9 mouse cellular contexts compared by ENCODE assay signal in genomic region chr10:93548991-93549390, GRCm38 (mm10). TPM values are rescaled to one million over a fixed set of nuclear protein-coding genes. Genes with fewer than 3 reads are reported as not detected.
DNase-seq lines count a peak whose midpoint lies in the region; ATAC-seq lines count a peak whose summit lies in the region.
"Had no signal": no experiment of that assay in that cellular context is flagged by ENCODE, and none has a peak within 500 bp of the region (broad histone marks: within the 10 kb centered on the region; RNA-seq: fewer than 3 reads in every experiment).

No protein-coding gene starts in this region.

- H3K9me3 ChIP-seq in liver, embryonic 16.5 days (replicated peaks; ENCODE audit: control insufficient read depth, low read length) = no peaks in the 10 kb centered on the region
- no peaks in the 10 kb centered on the region for H3K9me3 ChIP-seq in neural tube, embryonic 15.5 days (replicated peaks)
- H3K9me3 ChIP-seq: hindbrain, embryonic 15.5 days had no signal

- no peak overlapping the region for H3K4me3 ChIP-seq in liver, embryonic 16.5 days (ENCODE audit: low read depth, low read length)
- H3K4me3 ChIP-seq in neural tube, embryonic 15.5 days (replicated peaks) = no peak overlapping the region
- H3K4me3 ChIP-seq: hindbrain, embryonic 15.5 days had no signal

- H3K4me2 ChIP-seq in liver, embryonic 16.5 days (ENCODE audit: low read depth, low read length) = no peak overlapping the region
- H3K4me2 ChIP-seq in neural tube, embryonic 15.5 days = no peak overlapping the region
- H3K4me2 ChIP-seq: hindbrain, embryonic 15.5 days had no signal

- H3K27ac ChIP-seq in liver, embryonic 16.5 days (ENCODE audit: low read length) = no peak overlapping the region
- no peak overlapping the region for H3K27ac ChIP-seq in neural tube, embryonic 15.5 days (replicated peaks)
- H3K27ac ChIP-seq: hindbrain, embryonic 15.5 days had no signal

- ATAC-seq in CD4-positive, CD25-positive, alpha-beta regulatory T cell, adult 4 months = peak; percentile 100
- ATAC-seq in granulocyte monocyte progenitor cell, adult 5-6 weeks (replicated peaks; ENCODE audit: poor library complexity, severe bottlenecking) = peak; percentile 98
- peak; percentile 39; the same call in 1 of the 2 replicates for ATAC-seq in liver, embryonic 16.5 days (ENCODE audit: low read depth)
- 0 out of 2 replicates have a peak, but pooled peaks have one; percentile 65 for ATAC-seq in neural tube, embryonic 15.5 days (ENCODE audit: low FRiP score)

- 8% methylated on average over 7 of the region's 7 CpGs for WGBS in liver, embryonic 16.5 days (ENCODE audit: insufficient replicate concordance)
- WGBS in neural tube, embryonic 15.5 days = 14% methylated on average over 7 of the region's 7 CpGs

- DNase-seq in adrenal gland, postnatal 10 days = peak; percentile 82
- peak; percentile 61 for DNase-seq in embryo, embryonic 11.5 days (ENCODE audit: low read depth, low spot score)
- peak; percentile 89 for DNase-seq in kidney, postnatal 10 days
- DNase-seq in thymus, adult 18-20 months = peak; percentile 37 to 49

- H3K9ac ChIP-seq in liver, embryonic 16.5 days (ENCODE audit: low read depth, low read length) = no peak overlapping the region
- no peak overlapping the region for H3K9ac ChIP-seq in neural tube, embryonic 15.5 days (replicated peaks)
- H3K9ac ChIP-seq: hindbrain, embryonic 15.5 days had no signal

- H3K4me1 ChIP-seq in liver, embryonic 16.5 days (ENCODE audit: control insufficient read depth, low read depth, low read length) = no peaks in the 10 kb centered on the region
- no peaks in the 10 kb centered on the region for H3K4me1 ChIP-seq in neural tube, embryonic 15.5 days
- H3K4me1 ChIP-seq: hindbrain, embryonic 15.5 days had no signal

- H3K27me3 ChIP-seq in liver, embryonic 16.5 days (ENCODE audit: control insufficient read depth, insufficient read depth, low read depth, low read length) = no peaks in the 10 kb centered on the region
- H3K27me3 ChIP-seq in neural tube, embryonic 15.5 days (replicated peaks) = no peaks in the 10 kb centered on the region
- H3K27me3 ChIP-seq: hindbrain, embryonic 15.5 days had no signal

- no peaks in the 10 kb centered on the region for H3K36me3 ChIP-seq in liver, embryonic 16.5 days (ENCODE audit: control insufficient read depth, insufficient read depth)
- H3K36me3 ChIP-seq in neural tube, embryonic 15.5 days = no peaks in the 10 kb centered on the region
- H3K36me3 ChIP-seq: hindbrain, embryonic 15.5 days had no signal

RNA-seq across cellular contexts. Expression of gene Ccdc38, which starts 8.6 kb away (rescaled TPM):
- 1 to 10 TPM; 2.0 to 2.6 TPM for polyA plus RNA-seq in CD4-positive, CD25-positive, alpha-beta regulatory T cell, adult 4 months (2017; shearing (Covaris generic))
- total RNA-seq in adrenal gland, postnatal 10 days (2021) = under 1 TPM in 1 of 2 experiments, not detected in 1; 0.33 TPM
- 0.13 TPM in 1 of 2 replicates, not detected in the other for total RNA-seq in granulocyte monocyte progenitor cell, adult 5-6 weeks (2014; fragmentation: Nextera tagmentation)
- total RNA-seq in granulocyte monocyte progenitor cell, adult 5-6 weeks (2017) = 0.26 and 2.6 TPM in 2 replicates
- 0.04 and 0.11 TPM in 2 replicates for polyA plus RNA-seq in liver, embryonic 16.5 days (2015; fragmentation: Nextera tagmentation; extraction: Ambion mirVana)
- 0.41 and 0.46 TPM in 2 replicates for polyA plus RNA-seq in neural tube, embryonic 15.5 days (2015; fragmentation: Nextera tagmentation; extraction: Ambion mirVana)

RNA-seq across cellular contexts. Expression of gene Amdhd1, which starts 9.2 kb away (rescaled TPM):
- polyA plus RNA-seq in CD4-positive, CD25-positive, alpha-beta regulatory T cell, adult 4 months (2017; shearing (Covaris generic)) = under 1 TPM; 0.43 to 0.82 TPM
- 10 to 100 TPM in 1 of 2 experiments, 1 to 10 TPM in 1; 4.7 to 11.4 TPM for total RNA-seq in adrenal gland, postnatal 10 days (2021)
- not detected in 2 replicates for total RNA-seq in granulocyte monocyte progenitor cell, adult 5-6 weeks (2014; fragmentation: Nextera tagmentation)
- 0.65 TPM in 1 of 2 replicates, not detected in the other for total RNA-seq in granulocyte monocyte progenitor cell, adult 5-6 weeks (2017)
- polyA plus RNA-seq in liver, embryonic 16.5 days (2015; fragmentation: Nextera tagmentation; extraction: Ambion mirVana) = 22.6 and 23.3 TPM in 2 replicates
- 0.06 and 0.11 TPM in 2 replicates for polyA plus RNA-seq in neural tube, embryonic 15.5 days (2015; fragmentation: Nextera tagmentation; extraction: Ambion mirVana)

RNA-seq across cellular contexts. Expression of gene Snrpf, which starts 40.5 kb away (rescaled TPM):
- polyA plus RNA-seq in CD4-positive, CD25-positive, alpha-beta regulatory T cell, adult 4 months (2017; shearing (Covaris generic)) = 10 to 100 TPM; 55.4 to 63.9 TPM
- 10 to 100 TPM; 19.0 to 21.0 TPM for total RNA-seq in adrenal gland, postnatal 10 days (2021)
- 231 and 253 TPM in 2 replicates for total RNA-seq in granulocyte monocyte progenitor cell, adult 5-6 weeks (2014; fragmentation: Nextera tagmentation)
- 215 and 233 TPM in 2 replicates for total RNA-seq in granulocyte monocyte progenitor cell, adult 5-6 weeks (2017)
- polyA plus RNA-seq in liver, embryonic 16.5 days (2015; fragmentation: Nextera tagmentation; extraction: Ambion mirVana) = 41.3 and 53.2 TPM in 2 replicates
- polyA plus RNA-seq in neural tube, embryonic 15.5 days (2015; fragmentation: Nextera tagmentation; extraction: Ambion mirVana) = 58.2 and 71.7 TPM in 2 replicates

Comparison
In these comparisons a context has a peak if more than half of its experiments do, and no peak if none do; other contexts are left out.
1. ATAC-seq: peak in every context shown above with its lines; median percentile 100 in CD4-positive, CD25-positive, alpha-beta regulatory T cell, adult 4 months; 98 in granulocyte monocyte progenitor cell, adult 5-6 weeks; 65 in neural tube, embryonic 15.5 days; 39 in liver, embryonic 16.5 days.
2. RNA of gene Amdhd1, which starts 9.2 kb away (polyA plus RNA-seq): 22.6 to 23.3 TPM in liver, embryonic 16.5 days; 0.43 to 0.82 TPM in CD4-positive, CD25-positive, alpha-beta regulatory T cell, adult 4 months and 0.06 to 0.11 TPM in neural tube, embryonic 15.5 days; every median in the first group is over 10 times any median in the second.
3. Peak in every context shown above with its lines, with median percentiles within 50 percentile points of each other: DNase-seq.